Mouse (Mus musculus): ENCODE results near the gene A930018P22Rik. TPM values are rescaled to one million over a fixed set of nuclear protein-coding genes. Genes with fewer than 3 reads are reported as not detected.
"Not testable (repeated sequence)": the region's sequence is repeated elsewhere in the genome, so short reads cannot be mapped to it uniquely, and the experiment has no call there.

The A930018P22Rik gene
- 0.27 and 0.38 TPM in 2 replicates for polyA plus RNA-seq (2012; rRNA removed)

DNA sequence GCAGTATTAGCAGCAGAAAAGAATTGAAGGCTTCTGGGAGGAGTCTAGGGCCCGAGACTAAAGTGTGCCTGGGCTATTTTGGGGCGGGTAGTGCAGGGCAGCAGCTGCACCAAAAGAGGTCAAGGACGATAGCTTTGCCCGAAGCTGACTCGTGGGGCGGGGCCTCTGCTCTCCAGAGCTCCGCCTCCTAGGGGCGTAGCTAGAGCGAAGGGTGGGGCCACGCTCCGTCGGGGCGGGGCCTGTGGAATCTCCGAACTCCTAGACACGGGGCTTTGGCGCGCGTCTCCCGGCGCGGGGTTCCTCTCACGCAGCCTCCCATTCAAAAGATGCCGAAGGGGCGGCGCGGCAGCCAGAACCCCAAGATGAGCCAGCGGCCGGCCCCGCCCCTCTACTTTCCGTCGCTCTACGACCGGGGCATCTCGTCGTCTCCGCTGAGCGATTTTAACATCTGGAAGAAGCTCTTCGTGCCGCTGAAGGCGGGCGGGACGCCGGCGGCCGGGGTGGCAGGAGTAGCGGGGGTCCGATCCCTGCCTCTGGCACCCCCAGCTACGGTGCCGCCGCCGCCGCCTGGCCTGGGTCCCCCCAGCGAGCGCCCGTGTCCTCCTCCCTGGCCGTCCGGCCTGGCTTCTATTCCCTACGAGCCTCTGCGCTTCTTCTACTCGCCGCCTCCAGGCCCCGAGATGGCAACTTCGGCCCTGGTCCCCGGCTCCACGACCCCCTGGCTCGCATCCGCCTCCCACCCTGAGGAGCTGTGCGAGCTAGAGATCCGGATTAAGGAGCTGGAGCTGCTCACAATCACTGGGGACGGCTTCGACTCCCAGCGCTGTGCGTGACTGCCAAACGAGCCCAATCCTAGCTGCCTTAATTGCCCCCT lies at the start of gene A930018P22Rik:
Gene A930018P22Rik (plus strand): TSS at position 265 of the 874 bp plus-strand sequence.
- DNase-seq (ENCODE audit: low read depth), result no peak

DNA sequence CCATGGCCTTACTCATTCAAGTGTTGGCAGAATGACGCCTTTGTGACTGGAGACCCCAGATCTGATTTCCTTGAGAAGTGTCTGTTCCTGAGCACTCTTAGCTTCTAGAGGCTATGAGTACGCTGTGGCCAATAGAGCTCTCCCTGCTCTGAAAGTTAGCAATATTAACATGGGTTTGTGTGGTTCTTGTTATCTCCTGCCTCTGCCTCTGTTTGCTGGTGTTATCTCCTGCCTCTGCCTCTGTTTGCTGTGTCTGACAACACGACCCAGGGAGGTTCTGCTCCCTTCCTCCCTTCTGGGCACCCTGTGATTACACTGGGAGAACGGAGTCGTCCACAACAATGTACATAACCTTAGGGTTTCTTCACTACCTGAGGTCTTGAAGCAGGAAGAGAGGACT lies 44.3 kb upstream of the A930018P22Rik start:
- DNase-seq (ENCODE audit: low read depth), result not testable (repeated sequence)

GRCm38 (mm10) chr2:104081436-104082050 lies 41.0 kb upstream of the A930018P22Rik start:
- not testable (repeated sequence) for DNase-seq (ENCODE audit: low read depth)

DNA sequence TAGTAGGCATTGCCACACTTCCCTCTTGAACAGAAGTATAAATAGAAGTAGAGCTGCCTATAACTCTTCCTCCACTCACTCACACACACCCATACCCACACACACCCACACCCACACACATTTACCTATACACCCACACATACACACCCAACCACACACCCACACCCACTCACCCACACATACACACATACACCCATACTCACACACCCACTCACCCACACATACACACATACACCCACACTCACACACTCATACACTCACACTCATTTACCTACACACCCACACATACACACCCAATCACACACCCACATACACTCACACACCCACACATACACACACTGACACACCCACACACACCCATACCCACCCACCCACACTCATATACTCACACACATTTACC lies 40.1 kb upstream of the A930018P22Rik start:
- DNase-seq (ENCODE audit: low read depth), result no peak

DNA sequence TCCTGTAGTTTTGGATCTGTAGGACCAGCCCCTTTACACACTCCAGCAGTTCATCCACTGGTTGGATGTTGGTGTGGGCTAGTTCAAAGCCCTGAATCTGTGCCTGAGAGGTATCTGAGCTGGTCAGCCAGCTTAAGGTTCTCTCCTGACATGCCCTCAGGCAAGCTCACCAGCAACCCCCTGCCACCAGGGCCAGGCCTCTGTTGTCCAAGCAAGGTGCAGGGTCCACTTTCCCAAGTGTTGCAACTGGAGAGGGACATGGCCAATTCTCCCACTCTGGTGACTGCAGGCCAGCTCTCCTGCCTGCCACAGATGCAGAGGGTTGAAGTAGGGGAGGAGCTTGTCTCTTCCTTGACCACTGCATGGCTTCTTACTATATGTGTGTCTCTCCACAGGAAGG lies 38.5 kb upstream of the A930018P22Rik start:
- not testable (repeated sequence) for DNase-seq (ENCODE audit: low read depth)

- not testable (repeated sequence) for DNase-seq (ENCODE audit: low read depth)
Observed at GRCm38 (mm10) chr2:104087562-104087961, 35.0 kb upstream of the A930018P22Rik start.

DNA sequence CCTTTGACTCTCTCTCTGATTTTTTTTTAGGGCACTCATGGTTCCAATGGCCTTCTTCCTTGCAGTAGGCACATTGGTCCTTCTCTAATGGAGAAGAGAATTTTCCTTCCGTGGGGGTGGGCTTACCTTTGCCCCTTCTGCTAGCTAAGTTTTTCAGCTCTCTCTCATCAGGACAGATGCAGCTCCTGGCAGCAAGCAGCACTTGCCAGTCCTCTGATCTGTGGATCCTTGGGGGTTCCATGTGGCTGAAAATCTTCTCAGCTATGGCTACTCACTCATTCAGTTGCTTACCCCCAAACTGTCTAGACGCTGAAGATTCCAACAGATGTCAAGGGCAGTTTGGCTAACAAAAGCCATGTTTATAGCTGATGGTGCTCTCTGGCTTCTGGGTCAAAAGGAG lies 29.3 kb upstream of the A930018P22Rik start:
- DNase-seq (ENCODE audit: low read depth), result no peak

DNA sequence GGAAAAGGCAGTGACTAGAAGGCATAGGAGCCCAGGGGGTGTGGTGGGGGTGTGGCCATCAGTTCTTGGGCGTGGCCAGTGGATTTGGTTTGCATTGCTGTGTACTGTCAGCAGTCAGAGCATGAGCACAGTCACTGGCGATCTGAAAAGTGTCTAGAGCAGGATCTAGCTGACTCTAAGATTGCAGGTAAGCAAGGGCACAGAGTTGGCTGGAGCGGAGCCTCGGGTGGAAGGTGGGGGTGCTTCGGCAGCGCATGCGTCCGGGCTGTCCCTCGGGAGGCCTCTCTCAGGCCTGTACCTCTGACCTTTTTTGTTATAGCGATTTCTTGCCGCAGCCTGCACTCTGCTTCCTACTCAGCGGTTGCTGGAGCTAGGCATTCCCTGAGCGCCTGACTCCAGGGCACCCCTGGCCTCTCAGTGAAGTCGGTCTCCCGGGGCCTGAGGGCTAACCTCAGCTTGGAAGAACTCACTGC lies 26.8 kb upstream of the A930018P22Rik start, which contains the start of gene Cd59a:
Gene Cd59a (plus strand): TSS at position 61 of the 473 bp plus-strand sequence.
- DNase-seq (ENCODE audit: low read depth), result peak; percentile 41

GRCm38 (mm10) chr2:104096256-104096655 lies 26.3 kb upstream of the A930018P22Rik start:
- DNase-seq (ENCODE audit: low read depth), result no peak

GRCm38 (mm10) chr2:104096796-104097195 lies 25.8 kb upstream of the A930018P22Rik start:
- not testable (repeated sequence) for DNase-seq (ENCODE audit: low read depth)

DNA sequence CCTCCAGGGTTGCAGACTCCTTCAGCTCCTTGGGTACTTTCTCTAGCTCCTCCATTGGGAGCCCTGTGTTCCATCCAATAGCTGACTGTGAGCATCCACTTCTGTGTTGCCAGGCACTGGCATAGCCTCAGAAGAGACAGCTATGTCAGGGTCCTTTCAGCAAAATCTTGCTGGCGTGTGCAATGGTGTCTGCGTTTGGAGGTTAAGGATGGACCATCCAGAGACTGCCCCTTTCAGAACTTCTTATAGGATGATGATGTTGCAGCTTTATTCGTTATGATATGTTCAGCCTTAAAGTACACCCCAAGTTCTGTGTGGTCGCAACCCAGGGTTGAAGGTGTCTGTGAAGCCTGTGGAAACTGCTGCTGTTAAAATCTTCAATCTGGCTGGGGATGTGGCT lies 25.2 kb upstream of the A930018P22Rik start:
- not testable (repeated sequence) for DNase-seq (ENCODE audit: low read depth)

GRCm38 (mm10) chr2:104098529-104099230 lies 23.9 kb upstream of the A930018P22Rik start:
- no peak for DNase-seq (ENCODE audit: low read depth)

- no peak for DNase-seq (ENCODE audit: low read depth)
Observed at GRCm38 (mm10) chr2:104099231-104099585, 23.4 kb upstream of the A930018P22Rik start.

GRCm38 (mm10) chr2:104099946-104100345 lies 22.6 kb upstream of the A930018P22Rik start:
- DNase-seq (ENCODE audit: low read depth), result no peak

DNA sequence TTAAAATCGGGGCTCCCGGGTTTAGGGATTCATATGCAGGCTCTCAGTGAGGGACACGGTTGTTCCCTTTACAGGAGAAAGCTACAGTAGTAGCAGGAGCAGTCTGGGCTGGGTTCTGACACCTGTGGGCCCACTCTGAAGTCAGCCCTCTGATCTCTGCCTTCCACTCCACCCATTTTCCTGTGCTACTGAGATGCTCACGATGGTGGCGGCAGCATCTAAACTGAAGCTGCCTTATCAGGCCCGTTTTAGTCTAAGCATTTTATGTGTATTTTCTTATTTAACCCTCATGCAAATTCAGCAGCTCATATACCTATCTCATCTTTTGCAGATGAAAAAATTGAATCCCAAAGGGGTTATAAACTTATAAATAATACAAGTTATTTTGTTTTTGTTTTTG lies 17.8 kb upstream of the A930018P22Rik start:
- DNase-seq (ENCODE audit: low read depth), result no peak

GRCm38 (mm10) chr2:104109021-104109420 lies 13.5 kb upstream of the A930018P22Rik start:
- DNase-seq (ENCODE audit: low read depth), result not testable (repeated sequence)

DNA sequence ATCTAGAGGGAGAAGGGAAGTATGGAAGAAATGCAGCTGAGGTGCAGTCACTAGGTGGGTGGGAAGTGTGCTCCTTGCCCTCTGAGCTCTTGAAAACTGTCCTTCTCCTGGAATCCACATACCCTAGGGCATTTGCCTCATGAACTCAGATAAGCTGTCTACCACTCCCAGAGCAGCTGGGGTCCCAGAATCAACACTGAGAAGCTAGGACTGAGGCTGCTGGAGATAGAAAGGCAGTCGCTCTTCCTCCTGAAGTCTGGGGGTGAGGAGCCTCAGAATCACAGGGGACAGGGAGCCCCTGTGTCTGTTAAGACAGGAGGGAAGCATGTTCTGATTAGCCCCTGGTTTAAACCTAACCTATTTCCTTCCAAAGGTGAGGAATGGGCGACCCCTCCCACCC lies 13.0 kb upstream of the A930018P22Rik start:
- DNase-seq (ENCODE audit: low read depth), result no peak

GRCm38 (mm10) chr2:104110031-104110430 lies 12.5 kb upstream of the A930018P22Rik start:
- no peak for DNase-seq (ENCODE audit: low read depth)

DNA sequence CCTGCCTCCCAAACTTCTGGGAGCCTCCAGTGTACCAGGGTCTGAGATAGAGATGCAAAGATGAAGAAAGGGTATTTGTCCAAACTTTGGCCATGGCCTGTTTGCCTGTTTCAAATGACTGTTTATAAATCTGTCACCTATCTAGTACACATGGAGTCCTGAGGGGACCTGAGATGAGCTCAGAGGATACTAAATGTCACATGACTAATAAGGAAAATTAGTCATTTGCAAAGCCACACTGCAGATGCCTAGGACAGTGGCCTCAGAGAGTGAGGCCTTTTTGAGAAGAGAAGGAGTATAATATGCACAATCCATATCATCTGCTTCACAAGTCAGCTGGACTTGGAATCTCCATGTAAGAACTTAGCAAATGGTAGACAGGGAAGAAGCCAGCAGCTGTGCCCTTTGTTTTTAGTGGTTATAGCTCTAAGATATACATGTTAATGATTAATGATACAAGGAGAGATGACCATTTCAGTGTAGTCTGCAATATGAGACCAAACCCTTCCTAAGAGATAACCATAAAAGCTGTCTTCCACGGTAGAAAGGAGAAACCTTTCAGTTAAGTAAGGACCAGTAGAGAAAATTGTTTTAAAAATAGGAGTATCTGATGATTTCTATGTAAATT lies 11.3 kb upstream of the A930018P22Rik start:
- DNase-seq (ENCODE audit: low read depth), result not testable (repeated sequence)

DNA sequence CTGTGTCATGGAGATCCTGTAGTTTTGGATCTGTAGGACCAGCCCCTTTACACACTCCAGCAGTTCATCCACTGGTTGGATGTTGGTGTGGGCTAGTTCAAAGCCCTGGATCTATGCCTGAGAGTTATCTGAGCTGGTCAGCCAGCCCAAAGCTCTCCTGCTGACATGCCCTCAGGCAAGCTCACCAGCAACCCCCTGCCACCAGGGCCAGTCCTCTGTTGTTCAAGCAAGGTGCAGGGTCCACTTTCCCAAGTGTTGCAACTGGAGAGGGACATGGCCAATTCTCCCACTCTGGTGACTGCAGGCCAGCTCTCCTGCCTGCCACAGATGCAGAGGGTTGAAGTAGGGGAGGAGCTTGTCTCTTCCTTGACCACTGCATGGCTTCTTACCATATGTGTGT lies 9.0 kb upstream of the A930018P22Rik start:
- DNase-seq (ENCODE audit: low read depth), result not testable (repeated sequence)

DNA sequence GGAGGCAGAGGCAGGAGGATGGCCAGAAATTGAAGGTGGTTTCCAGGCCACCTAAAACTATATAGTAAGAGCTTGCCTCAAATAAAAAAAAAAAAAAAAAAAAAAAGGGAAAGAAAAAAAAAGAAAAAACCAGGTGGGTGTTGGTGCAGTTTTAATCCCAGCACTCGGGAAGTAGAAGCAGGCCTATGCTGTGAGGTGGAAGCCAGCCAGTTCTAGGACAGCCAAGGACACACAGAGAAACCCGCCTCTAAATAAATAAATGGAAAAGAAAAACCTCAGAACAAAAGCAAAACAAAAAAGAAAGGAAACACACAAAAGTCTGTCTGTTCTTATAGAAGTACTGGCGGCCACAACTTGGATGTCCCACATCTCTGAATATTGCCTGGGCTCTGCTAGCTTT lies 7.7 kb upstream of the A930018P22Rik start:
- DNase-seq (ENCODE audit: low read depth), result no peak

DNA sequence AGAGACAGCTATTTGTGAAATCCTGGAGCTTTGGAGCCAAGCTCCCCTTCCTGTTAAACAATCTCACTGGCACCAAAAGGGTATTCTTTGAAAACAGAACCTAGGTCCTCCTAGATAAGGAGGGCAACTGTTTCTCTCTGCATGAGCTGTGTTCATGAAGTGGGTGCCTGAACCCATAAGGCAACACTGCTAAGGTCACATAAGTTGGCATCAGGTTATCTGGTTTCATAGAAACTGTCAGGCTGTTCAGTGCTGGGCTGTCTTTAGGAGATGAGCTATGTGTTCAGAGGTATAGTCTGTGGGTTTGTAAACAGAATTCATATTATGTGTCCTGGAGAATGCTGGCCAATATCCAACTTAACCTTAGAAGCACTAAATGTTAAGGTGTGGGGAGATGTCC lies 5.4 kb upstream of the A930018P22Rik start:
- DNase-seq (ENCODE audit: low read depth), result not testable (repeated sequence)

Measured in gonadal fat pad, adult 2 months (tissue).